Mouse (Mus musculus) frontal cortex, adult 2 months (tissue): ENCODE data around the gene Krtap4-6. TPM values are rescaled to one million over a fixed set of nuclear protein-coding genes. Genes with fewer than 3 reads are reported as not detected.
"Not testable (repeated sequence)": the region's sequence is repeated elsewhere in the genome, so short reads cannot be mapped to it uniquely, and the experiment has no call there.

Experiments used
- DNase-seq, 2 experiments: peaks; one replicate each; pipeline ENCODE4 v3.0.0; 2022; ENCODE audit warnings: low spot score in 1 of 2; ENCODE audit errors: extremely low spot score in 1 of 2
- polyA plus RNA-seq: library from polyadenylated mRNA; depleted of rRNA; stranded (reverse); fragments of >200 nt; gene quantifications from 2 replicates; pipeline ENCODE4 v1.2.3, GENCODE M21; 2012; rRNA removed

The Krtap4-6 gene
- polyA plus RNA-seq, result not detected in 2 replicates

GRCm38 (mm10) chr11:99665860-99666259 lies at the start of gene Krtap4-6:
TSS of gene Krtap4-6 (minus strand) at chr11:99665960.
- no peak for DNase-seq

GRCm38 (mm10) chr11:99690463-99690862 lies 24.7 kb upstream of the Krtap4-6 start, which contains the start of gene Gm14190:
TSS of gene Gm14190 (minus strand) at chr11:99690740.
- DNase-seq, result no peak

GRCm38 (mm10) chr11:99685235-99685634 lies 19.5 kb upstream of the Krtap4-6 start:
- not testable (repeated sequence) for DNase-seq

GRCm38 (mm10) chr11:99683481-99683880 lies 17.7 kb upstream of the Krtap4-6 start:
- DNase-seq, result no peak

- DNase-seq, result no peak
These were observed 3.0 kb downstream of the Krtap4-6 start for GRCm38 (mm10) chr11:99662802-99663201.

GRCm38 (mm10) chr11:99659256-99659655 lies 6.5 kb downstream of the Krtap4-6 start:
- no peak for DNase-seq

GRCm38 (mm10) chr11:99658467-99659010 lies 7.2 kb downstream of the Krtap4-6 start, which contains the start of gene Gm11563:
TSS of gene Gm11563 (minus strand) at chr11:99658960.
- not testable (repeated sequence) for DNase-seq

- no peak for DNase-seq
These were observed 8.7 kb downstream of the Krtap4-6 start for GRCm38 (mm10) chr11:99657051-99657450.

- no peak for DNase-seq
These were observed 15.6 kb downstream of the Krtap4-6 start, which contains the start of gene Gm11555 for GRCm38 (mm10) chr11:99650136-99650535. TSS of gene Gm11555 (minus strand) at chr11:99650236.

GRCm38 (mm10) chr11:99646444-99646843 lies 19.3 kb downstream of the Krtap4-6 start:
- peak in 1 of 2 experiments; percentile 42 for DNase-seq

GRCm38 (mm10) chr11:99644351-99644750 lies 21.4 kb downstream of the Krtap4-6 start:
- no peak for DNase-seq

GRCm38 (mm10) chr11:99643635-99644139 lies 22.1 kb downstream of the Krtap4-6 start, which contains the start of gene Krtap4-7:
TSS of gene Krtap4-7 (minus strand) at chr11:99644089.
- not testable (repeated sequence) for DNase-seq

GRCm38 (mm10) chr11:99640926-99641325 lies 24.8 kb downstream of the Krtap4-6 start:
- DNase-seq, result no peak

- DNase-seq, result peak; percentile 3 to 42
These were observed 28.7 kb downstream of the Krtap4-6 start for GRCm38 (mm10) chr11:99637086-99637485.

- no peak for DNase-seq
These were observed 31.1 kb downstream of the Krtap4-6 start, which contains the start of gene Krtap4-2 for GRCm38 (mm10) chr11:99634653-99635134. TSS of gene Krtap4-2 (minus strand) at chr11:99635084.

GRCm38 (mm10) chr11:99633293-99633692 lies 32.5 kb downstream of the Krtap4-6 start:
- peak; percentile 25 to 61 for DNase-seq

- DNase-seq, result no peak
These were observed 34.9 kb downstream of the Krtap4-6 start for GRCm38 (mm10) chr11:99630890-99631289.

- no peak for DNase-seq
These were observed 37.6 kb downstream of the Krtap4-6 start, which contains the start of gene Krtap4-1 for GRCm38 (mm10) chr11:99628138-99628537. TSS of gene Krtap4-1 (minus strand) at chr11:99628238.

- DNase-seq, result no peak
These were observed 45.4 kb downstream of the Krtap4-6 start, which contains the start of gene Gm11562 for GRCm38 (mm10) chr11:99620335-99620734. TSS of gene Gm11562 (minus strand) at chr11:99620435.
